Mouse (Mus musculus) midbrain, postnatal 0 days (tissue): ENCODE measurements around the gene Hdac5. TPM values are rescaled to one million over a fixed set of nuclear protein-coding genes. Genes with fewer than 3 reads are reported as not detected.
"Not testable (repeated sequence)": the region's sequence is repeated elsewhere in the genome, so short reads cannot be mapped to it uniquely, and the experiment has no call there.

Experiments
- ATAC-seq: fragments of 200-750 bp; cut with Nextera tagmentation; 2 replicates; pipeline ENCODE4 v1.8.0; 2017; ENCODE audit warnings: moderate number of reproducible peaks, mild to moderate bottlenecking, moderate TSS enrichment, moderate library complexity; ENCODE audit not compliant: low FRiP score
- DNase-seq: peaks from one replicate; pipeline ENCODE4 v3.0.0-alpha.2; 2015; ENCODE audit warnings: low spot score
- H3K27ac ChIP-seq: fragments of 300-500 bp; sonication (generic); 2 replicates; pipeline ENCODE4 v1.5.1; 2014; ENCODE audit warnings: low read depth, mild to moderate bottlenecking, low read length, mixed read lengths
- H3K27me3 ChIP-seq: fragments of 300-500 bp; sonication (generic); 2 replicates; pipeline ENCODE4 v1.6.1; 2014; ENCODE audit warnings: low read length, control low read depth, mixed read lengths; ENCODE audit not compliant: insufficient read depth
- H3K36me3 ChIP-seq: fragments of 300-500 bp; sonication (generic); 2 replicates; pipeline ENCODE4 v1.6.1; 2014; ENCODE audit warnings: low read length, control low read depth, mixed read lengths; ENCODE audit not compliant: insufficient read depth
- H3K4me1 ChIP-seq: fragments of 300-500 bp; sonication (generic); 2 replicates; pipeline ENCODE4 v1.6.1; 2014; ENCODE audit warnings: mild to moderate bottlenecking, control low read depth, antibody characterized with exemption, low read length, mixed read lengths; ENCODE audit not compliant: insufficient read depth
- H3K4me2 ChIP-seq: fragments of 300-500 bp; sonication (generic); 2 replicates; pipeline ENCODE4 v1.6.1; 2014; ENCODE audit warnings: low read depth, mild to moderate bottlenecking, low read length, mixed read lengths; ENCODE audit not compliant: poor library complexity, severe bottlenecking
- H3K4me3 ChIP-seq: fragments of 300-500 bp; sonication (generic); 2 replicates; pipeline ENCODE4 v1.5.1; 2014; ENCODE audit warnings: low read depth, mild to moderate bottlenecking, low read length, moderate library complexity
- H3K9ac ChIP-seq: fragments of 300-500 bp; sonication (generic); replicated peaks from 2 replicates; pipeline ENCODE4 v1.6.1; 2014; ENCODE audit warnings: mild to moderate bottlenecking, low read length, moderate library complexity, mixed read lengths; ENCODE audit not compliant: poor library complexity, severe bottlenecking
- H3K9me3 ChIP-seq: fragments of 300-500 bp; sonication (generic); 2 replicates; pipeline ENCODE4 v1.6.1; 2016; ENCODE audit warnings: low read length, control low read depth
- CTCF ChIP-seq: IDR thresholded peaks from 2 replicates; pipeline ENCODE4 v1.5.1; 2016; ENCODE audit warnings: antibody characterized with exemption, mild to moderate bottlenecking
- WGBS: fragments of 180-500 bp; shearing (Covaris S2); extraction: QIAGEN DNeasy Blood & Tissue Kit; methylation state at CpG from one replicate; pipeline ENCODE4 v1.1.7; 2014; 5-methylcytosine and 5-hydroxymethylcytosine counted together
- polyA plus RNA-seq: library from polyadenylated mRNA; unstranded; fragments of >200 nt; fragmentation: Nextera tagmentation; extraction: Ambion mirVana; gene quantifications from 2 replicates; pipeline ENCODE4 v1.2.1, GENCODE M21; 2015
- total RNA-seq: library from RNA; depleted of rRNA; stranded (reverse); fragments of >200 nt; gene quantifications from 2 replicates; pipeline ENCODE4 v1.2.3, GENCODE M21; 2014

The Hdac5 gene
- total and polyA plus RNA-seq, 2 experiments from 2014 or later: 65.9 to 183 TPM

- not testable (repeated sequence) for H3K27ac ChIP-seq, H3K4me3 ChIP-seq, H3K9me3 ChIP-seq, DNase-seq, ATAC-seq, H3K9ac ChIP-seq, H3K27me3 ChIP-seq, H3K4me2 ChIP-seq, H3K4me1 ChIP-seq
- H3K36me3 ChIP-seq: peaks cover 17% of the 10 kb centered on the region
- WGBS: 75% methylated on average over 2 of the region's 2 CpGs
- TF ChIP-seq CTCF: peak; percentile 20; the same call in 1 of the 2 replicates
These were observed 71.9 kb downstream of the Hdac5 start for GRCm38 (mm10) chr11:102158024-102158423.

- 15% methylated on average over 1 of the region's 1 CpGs for WGBS
- 0 out of 2 replicates have a peak, but pooled peaks have one; percentile 22 for ATAC-seq
- Histone ChIP-seq H3K9me3 (no peaks in the 10 kb centered on the region), H3K36me3 (peaks cover 19% of the 10 kb centered on the region), H3K4me1 (peaks cover 6% of the 10 kb centered on the region), H3K4me3 (no peak overlapping the region; the same call in 1 of the 2 replicates), H3K9ac (no peak overlapping the region), H3K27ac (no peak overlapping the region), H3K27me3 (no peaks in the 10 kb centered on the region), H3K4me2 (no peak overlapping the region)
- no peak for TF ChIP-seq CTCF
- no peak for DNase-seq
These were observed 73.2 kb downstream of the Hdac5 start for GRCm38 (mm10) chr11:102156786-102157089.

GRCm38 (mm10) chr11:102156039-102156785 is 73.8 kb downstream of the Hdac5 start, which contains the start of gene Tmem101:
Tmem101 (minus strand) TSS chr11:102156404.
- peak; percentile 84 for ATAC-seq
- Histone ChIP-seq H3K27ac (peak within 1 kb of the TSS; percentile 74), H3K4me2 (peak within 1 kb of the TSS; percentile 92), H3K9ac (peak within 1 kb of the TSS; percentile 80), H3K36me3 (peaks cover 19% of the 10 kb centered on the region), H3K27me3 (no peaks in the 10 kb centered on the region), H3K4me1 (peaks cover 6% of the 10 kb centered on the region), H3K4me3 (peak within 1 kb of the TSS; percentile 65), H3K9me3 (no peaks in the 10 kb centered on the region)
- peak; percentile 97 for DNase-seq
- TF ChIP-seq CTCF: peak; percentile 62
- WGBS: under 1% methylated on average over 37 of the region's 37 CpGs

- ATAC-seq (no peak), DNase-seq (no peak)
- Histone ChIP-seq H3K9ac (no peak overlapping the region), H3K27ac (no peak overlapping the region), H3K4me2 (0 out of 2 replicates have a peak overlapping the region, but pooled peaks have one; percentile 18), H3K4me3 (no peak overlapping the region), H3K27me3 (peaks cover 67% of the 10 kb centered on the region), H3K4me1 (no peaks in the 10 kb centered on the region; the same call in 1 of the 2 replicates), H3K9me3 (no peaks in the 10 kb centered on the region), H3K36me3 (peaks cover under 1% of the 10 kb centered on the region)
- peak; percentile 30; the same call in 1 of the 2 replicates for TF ChIP-seq CTCF
- 14% methylated on average over 34 of the region's 34 CpGs for WGBS
These were observed 82.6 kb downstream of the Hdac5 start for GRCm38 (mm10) chr11:102147213-102147989.

GRCm38 (mm10) chr11:102146531-102146930 is 83.4 kb downstream of the Hdac5 start:
- H3K27me3 ChIP-seq: peaks cover 67% of the 10 kb centered on the region
- H3K9me3 ChIP-seq: no peaks in the 10 kb centered on the region
- 8% methylated on average over 17 of the region's 17 CpGs for WGBS
- ATAC-seq: no peak
- H3K27ac ChIP-seq: no peak overlapping the region
- H3K36me3 ChIP-seq: no peaks in the 10 kb centered on the region
- H3K4me1 ChIP-seq: no peaks in the 10 kb centered on the region; the same call in 1 of the 2 replicates
- H3K4me2 ChIP-seq: no peak overlapping the region
- no peak overlapping the region for H3K4me3 ChIP-seq
- no peak for DNase-seq
- no peak overlapping the region for H3K9ac ChIP-seq
- no peak for TF ChIP-seq CTCF
